Mouse (Mus musculus) forebrain, embryonic 13.5 days (tissue): ENCODE measurements at regions not wholly inside any gene's neighbourhood (a gene's known extent, or its start where the extent isn't known, plus 50 kb on each side); places are given as distances from the start of the nearest gene placed in this dataset.

Source experiments
- ATAC-seq: fragments of 200-750 bp; cut with Nextera tagmentation; 2 replicates; pipeline ENCODE4 v1.8.0; 2017
- H3K27ac ChIP-seq: fragments of 300-500 bp; sonication (generic); 2 replicates; pipeline ENCODE4 v1.5.1; 2015; ENCODE audit warnings: inconsistent platforms, mild to moderate bottlenecking, moderate library complexity
- H3K27me3 ChIP-seq: fragments of 300-500 bp; sonication (generic); 2 replicates; pipeline ENCODE4 v1.6.1; 2015; ENCODE audit warnings: mild to moderate bottlenecking, inconsistent platforms
- H3K36me3 ChIP-seq: fragments of 300-500 bp; sonication (generic); 2 replicates; pipeline ENCODE4 v1.6.1; 2015; ENCODE audit warnings: mild to moderate bottlenecking, inconsistent platforms; ENCODE audit not compliant: poor library complexity, severe bottlenecking
- H3K4me1 ChIP-seq: fragments of 300-500 bp; sonication (generic); 2 replicates; pipeline ENCODE4 v1.6.1; 2015; ENCODE audit warnings: inconsistent platforms
- H3K4me2 ChIP-seq: fragments of 300-500 bp; sonication (generic); 2 replicates; pipeline ENCODE4 v1.6.1; 2015; ENCODE audit warnings: inconsistent platforms, mild to moderate bottlenecking, moderate library complexity
- H3K4me3 ChIP-seq: fragments of 300-500 bp; sonication (generic); 2 replicates; pipeline ENCODE4 v1.5.1; 2015; ENCODE audit warnings: mild to moderate bottlenecking, inconsistent platforms
- H3K9ac ChIP-seq: fragments of 300-500 bp; sonication (generic); 2 replicates; pipeline ENCODE4 v1.6.1; 2015; ENCODE audit warnings: mild to moderate bottlenecking, inconsistent platforms
- H3K9me3 ChIP-seq: fragments of 300-500 bp; sonication (generic); replicated peaks from 2 replicates; pipeline ENCODE4 v1.6.1; 2016; ENCODE audit warnings: inconsistent platforms
- WGBS: fragments of 180-500 bp; shearing (Covaris S2); methylation state at CpG from one replicate; pipeline ENCODE4 v1.1.7; 2015; 5-methylcytosine and 5-hydroxymethylcytosine counted together

- no peak for ATAC-seq
- H3K27ac ChIP-seq = no peak overlapping the region
- WGBS = 65% methylated on average over 2 of the region's 2 CpGs
- H3K36me3 ChIP-seq = no peaks in the 10 kb centered on the region
- no peak overlapping the region for H3K4me2 ChIP-seq
- H3K9ac ChIP-seq = no peak overlapping the region
- H3K4me1 ChIP-seq = no peaks in the 10 kb centered on the region
- H3K27me3 ChIP-seq = no peaks in the 10 kb centered on the region
- no peaks in the 10 kb centered on the region for H3K9me3 ChIP-seq
- no peak overlapping the region for H3K4me3 ChIP-seq
Observed at GRCm38 (mm10) chr1:143464863-143465262, 175.6 kb upstream of the B3galt2 start.

- H3K9me3 ChIP-seq = no peaks in the 10 kb centered on the region
- no peak overlapping the region for H3K4me2 ChIP-seq
- 93% methylated on average over 3 of the region's 3 CpGs for WGBS
- no peak for ATAC-seq
- H3K27ac ChIP-seq = no peak overlapping the region
- no peaks in the 10 kb centered on the region for H3K4me1 ChIP-seq
- no peak overlapping the region for H3K9ac ChIP-seq
- no peak overlapping the region for H3K4me3 ChIP-seq
- H3K27me3 ChIP-seq = no peaks in the 10 kb centered on the region
- H3K36me3 ChIP-seq = no peaks in the 10 kb centered on the region
Observed at GRCm38 (mm10) chr1:143466092-143466491, 174.4 kb upstream of the B3galt2 start.

- Histone ChIP-seq H3K27ac (no peak overlapping the region), H3K9ac (no peak overlapping the region), H3K9me3 (no peaks in the 10 kb centered on the region), H3K36me3 (no peaks in the 10 kb centered on the region), H3K4me2 (no peak overlapping the region), H3K27me3 (no peaks in the 10 kb centered on the region), H3K4me3 (no peak overlapping the region), H3K4me1 (no peaks in the 10 kb centered on the region)
- no peak for ATAC-seq
- 90% methylated on average over 2 of the region's 2 CpGs for WGBS
Observed at GRCm38 (mm10) chr1:143475329-143475728, 165.1 kb upstream of the B3galt2 start.

- WGBS = 95% methylated on average over 4 of the region's 4 CpGs
- no peak overlapping the region for H3K4me2 ChIP-seq
- no peaks in the 10 kb centered on the region for H3K4me1 ChIP-seq
- ATAC-seq = no peak
- no peaks in the 10 kb centered on the region for H3K9me3 ChIP-seq
- no peak overlapping the region for H3K4me3 ChIP-seq
- H3K27ac ChIP-seq = no peak overlapping the region
- no peaks in the 10 kb centered on the region for H3K36me3 ChIP-seq
- H3K27me3 ChIP-seq = no peaks in the 10 kb centered on the region
- H3K9ac ChIP-seq = no peak overlapping the region
Observed at GRCm38 (mm10) chr1:143483345-143483744, 157.1 kb upstream of the B3galt2 start.

- Histone ChIP-seq H3K27ac (no peak overlapping the region), H3K4me3 (no peak overlapping the region), H3K9me3 (no peaks in the 10 kb centered on the region), H3K36me3 (no peaks in the 10 kb centered on the region), H3K4me2 (no peak overlapping the region), H3K4me1 (no peaks in the 10 kb centered on the region), H3K9ac (no peak overlapping the region), H3K27me3 (no peaks in the 10 kb centered on the region)
- no peak for ATAC-seq
- WGBS = 92% methylated on average over 1 of the region's 1 CpGs
Observed at GRCm38 (mm10) chr1:143484936-143485335, 155.5 kb upstream of the B3galt2 start.

- H3K27ac ChIP-seq = no peak overlapping the region
- no peaks in the 10 kb centered on the region for H3K27me3 ChIP-seq
- no peak overlapping the region for H3K4me2 ChIP-seq
- H3K4me1 ChIP-seq = no peaks in the 10 kb centered on the region
- no peak overlapping the region for H3K4me3 ChIP-seq
- H3K36me3 ChIP-seq = no peaks in the 10 kb centered on the region
- H3K9me3 ChIP-seq = no peaks in the 10 kb centered on the region
- 86% methylated on average over 8 of the region's 8 CpGs for WGBS
- no peak overlapping the region for H3K9ac ChIP-seq
- no peak for ATAC-seq
Observed at GRCm38 (mm10) chr1:143497092-143497491, 143.4 kb upstream of the B3galt2 start.

- no peaks in the 10 kb centered on the region for H3K36me3 ChIP-seq
- H3K27me3 ChIP-seq = no peaks in the 10 kb centered on the region
- H3K9ac ChIP-seq = no peak overlapping the region
- no peak overlapping the region for H3K4me2 ChIP-seq
- no peaks in the 10 kb centered on the region for H3K4me1 ChIP-seq
- no peak overlapping the region for H3K4me3 ChIP-seq
- H3K9me3 ChIP-seq = no peaks in the 10 kb centered on the region
- ATAC-seq = no peak
- 64% methylated on average over 11 of the region's 11 CpGs for WGBS
- H3K27ac ChIP-seq = no peak overlapping the region
Observed at GRCm38 (mm10) chr1:143503436-143504065, 136.9 kb upstream of the B3galt2 start.

GRCm38 (mm10) chr1:143504066-143504440, 136.4 kb upstream of the B3galt2 start:
- no peak for ATAC-seq
- no peak overlapping the region for H3K4me3 ChIP-seq

GRCm38 (mm10) chr1:143505318-143505717, 135.1 kb upstream of the B3galt2 start:
- no peak overlapping the region for H3K9ac ChIP-seq
- no peaks in the 10 kb centered on the region for H3K4me1 ChIP-seq
- no peaks in the 10 kb centered on the region for H3K36me3 ChIP-seq
- ATAC-seq = no peak
- 97% methylated on average over 1 of the region's 1 CpGs for WGBS
- H3K4me2 ChIP-seq = no peak overlapping the region
- no peaks in the 10 kb centered on the region for H3K27me3 ChIP-seq
- no peaks in the 10 kb centered on the region for H3K9me3 ChIP-seq
- H3K27ac ChIP-seq = no peak overlapping the region
- H3K4me3 ChIP-seq = no peak overlapping the region

More at GRCm38 (mm10) chr1:143504066-143504440, 136.4 kb upstream of the B3galt2 start:
- no peaks in the 10 kb centered on the region for H3K36me3 ChIP-seq
- H3K27me3 ChIP-seq = no peaks in the 10 kb centered on the region
- no peaks in the 10 kb centered on the region for H3K4me1 ChIP-seq
- no peak overlapping the region for H3K27ac ChIP-seq
- no peak overlapping the region for H3K9ac ChIP-seq
- H3K4me2 ChIP-seq = no peak overlapping the region
- WGBS = 86% methylated on average over 3 of the region's 3 CpGs
- H3K9me3 ChIP-seq = no peaks in the 10 kb centered on the region

GRCm38 (mm10) chr1:143523831-143524521, 116.5 kb upstream of the B3galt2 start:
- H3K36me3 ChIP-seq = no peaks in the 10 kb centered on the region
- 93% methylated on average over 6 of the region's 6 CpGs for WGBS
- no peak for ATAC-seq
- H3K27me3 ChIP-seq = no peaks in the 10 kb centered on the region
- H3K9ac ChIP-seq = no peak overlapping the region
- no peak overlapping the region for H3K4me2 ChIP-seq
- no peaks in the 10 kb centered on the region for H3K9me3 ChIP-seq
- H3K4me3 ChIP-seq = no peak overlapping the region
- H3K4me1 ChIP-seq = no peaks in the 10 kb centered on the region
- no peak overlapping the region for H3K27ac ChIP-seq

- Histone ChIP-seq H3K36me3 (no peaks in the 10 kb centered on the region), H3K27me3 (no peaks in the 10 kb centered on the region), H3K27ac (no peak overlapping the region), H3K9ac (no peak overlapping the region), H3K9me3 (no peaks in the 10 kb centered on the region), H3K4me2 (no peak overlapping the region), H3K4me3 (no peak overlapping the region), H3K4me1 (no peaks in the 10 kb centered on the region)
- no peak for ATAC-seq
- WGBS = 79% methylated on average over 5 of the region's 5 CpGs
Observed at GRCm38 (mm10) chr1:143524522-143524865, 116.0 kb upstream of the B3galt2 start.

GRCm38 (mm10) chr1:143540223-143540622, 100.2 kb upstream of the B3galt2 start:
- Histone ChIP-seq H3K27me3 (no peaks in the 10 kb centered on the region), H3K9me3 (no peaks in the 10 kb centered on the region), H3K27ac (no peak overlapping the region), H3K36me3 (no peaks in the 10 kb centered on the region), H3K4me1 (0 out of 2 replicates have a peak, but pooled peaks cover 5% of the 10 kb centered on the region), H3K4me3 (no peak overlapping the region), H3K9ac (no peak overlapping the region), H3K4me2 (no peak overlapping the region)
- peak; percentile 76 for ATAC-seq
- WGBS = 74% methylated on average over 2 of the region's 2 CpGs

- Histone ChIP-seq H3K36me3 (no peaks in the 10 kb centered on the region), H3K4me1 (0 out of 2 replicates have a peak, but pooled peaks cover 5% of the 10 kb centered on the region), H3K27ac (no peak overlapping the region), H3K9ac (no peak overlapping the region), H3K4me2 (no peak overlapping the region), H3K4me3 (no peak overlapping the region), H3K9me3 (no peaks in the 10 kb centered on the region), H3K27me3 (no peaks in the 10 kb centered on the region)
- WGBS = 40% methylated on average over 3 of the region's 3 CpGs
- ATAC-seq = peak; percentile 62
Observed at GRCm38 (mm10) chr1:143540701-143541100, 99.8 kb upstream of the B3galt2 start.
